Mouse (Mus musculus): ENCODE data around the gene Msh5. TPM values are rescaled to one million over a fixed set of nuclear protein-coding genes. Genes with fewer than 3 reads are reported as not detected.
"Not testable (repeated sequence)": the region's sequence is repeated elsewhere in the genome, so short reads cannot be mapped to it uniquely, and the experiment has no call there.

The Msh5 gene
- total RNA-seq, 4 experiments from 2014 or later = not detected

DNA sequence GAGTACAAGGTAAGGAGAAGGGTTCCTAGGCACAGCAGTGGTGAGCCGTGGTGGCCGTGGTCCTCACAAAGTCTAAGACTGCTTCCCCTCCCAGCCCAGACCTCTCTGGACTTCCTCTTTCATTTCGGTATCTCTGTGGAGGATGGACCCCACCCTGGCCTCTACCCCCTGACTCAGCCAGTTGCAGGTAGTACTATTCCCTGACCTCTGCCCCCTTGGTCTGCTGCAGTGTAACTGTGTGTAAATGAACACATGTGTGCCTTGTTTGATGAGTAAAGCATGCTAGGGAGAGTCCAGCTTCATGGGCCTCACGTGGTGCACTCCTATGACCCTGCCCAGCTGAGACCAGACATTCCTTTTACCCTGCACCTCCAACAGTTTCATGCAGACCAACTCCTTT lies 22.8 kb downstream of the Msh5 start:
- DNase-seq (ENCODE audit: low spot score in 2 of 2) = no peak

DNA sequence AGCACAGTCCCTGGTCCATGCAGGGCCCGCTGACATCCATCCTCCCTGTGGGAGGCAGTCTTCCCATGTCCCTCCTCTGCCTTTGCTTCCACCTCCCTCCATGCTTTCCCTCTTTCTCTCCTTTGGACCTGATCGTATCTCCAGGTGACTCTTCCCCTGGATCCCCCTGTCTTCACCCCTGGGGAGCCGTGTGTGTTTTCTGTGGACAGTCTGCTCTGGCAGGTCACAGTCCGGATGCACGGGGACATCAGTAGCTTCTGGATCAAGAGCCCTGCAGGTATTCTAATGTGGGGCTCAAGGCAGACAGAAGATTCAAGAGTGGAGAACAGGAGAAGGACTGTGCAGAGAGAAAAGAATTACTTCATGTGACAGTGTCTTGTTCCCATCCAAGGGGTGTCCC lies 23.3 kb downstream of the Msh5 start:
- no peak for DNase-seq (ENCODE audit: low spot score in 2 of 2)

DNA sequence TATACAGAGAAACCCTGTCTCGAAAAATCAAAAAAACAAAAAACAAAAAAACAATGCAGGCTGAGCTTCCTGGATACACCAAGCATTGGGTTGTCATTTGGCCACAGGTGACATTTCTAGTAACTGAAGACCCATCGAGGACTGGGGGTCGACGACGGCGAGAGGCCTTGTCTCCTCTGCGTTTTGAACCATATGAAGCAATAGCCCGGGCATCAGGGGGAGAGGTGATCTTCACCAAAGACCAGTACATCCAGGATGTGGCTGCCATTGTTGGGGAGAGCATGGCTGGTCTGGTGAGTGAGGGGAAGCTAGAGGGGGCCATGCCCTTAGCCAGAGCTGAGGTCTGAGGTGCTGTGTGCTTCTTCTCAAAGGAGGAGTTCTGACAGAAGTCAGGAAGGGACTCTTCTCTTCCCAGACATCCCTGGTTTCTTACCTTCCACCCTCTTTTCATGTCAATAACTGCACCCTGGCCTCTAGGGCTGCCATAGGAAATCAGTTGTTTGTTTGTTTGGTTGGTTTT lies 23.9 kb downstream of the Msh5 start:
- DNase-seq (ENCODE audit: low spot score in 2 of 2) = no peak

DNA sequence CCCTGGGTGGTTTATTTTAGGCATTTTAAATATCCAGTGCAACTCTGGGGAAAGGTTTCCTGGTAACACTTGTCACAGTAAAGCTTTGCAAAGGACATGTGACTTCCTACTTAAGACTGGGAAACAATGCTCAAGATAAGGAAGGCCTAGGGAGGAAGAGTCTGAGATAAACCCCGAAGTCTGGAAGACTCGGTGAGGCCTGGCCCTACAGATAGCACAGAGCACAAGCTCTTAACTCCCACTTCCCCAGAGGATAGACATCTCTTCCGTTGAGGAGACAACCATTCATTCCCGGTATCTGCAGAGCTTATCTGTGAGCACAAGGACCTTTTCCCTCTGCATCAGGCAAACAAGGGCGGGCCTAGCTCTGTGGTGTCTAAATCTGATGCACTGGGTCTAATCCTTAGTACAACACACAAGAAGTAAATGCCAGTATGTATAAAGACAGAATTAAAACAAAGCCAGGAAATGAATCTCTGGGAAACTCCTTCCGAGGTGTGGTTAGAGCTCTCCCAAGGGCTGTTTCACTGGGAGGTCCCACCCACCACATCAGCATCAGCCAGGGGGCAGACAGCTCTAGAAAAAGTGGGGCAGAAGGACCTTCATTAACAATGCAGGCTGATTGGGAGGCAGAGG lies 24.6 kb downstream of the Msh5 start:
- no peak for DNase-seq (ENCODE audit: low spot score in 2 of 2)

DNA sequence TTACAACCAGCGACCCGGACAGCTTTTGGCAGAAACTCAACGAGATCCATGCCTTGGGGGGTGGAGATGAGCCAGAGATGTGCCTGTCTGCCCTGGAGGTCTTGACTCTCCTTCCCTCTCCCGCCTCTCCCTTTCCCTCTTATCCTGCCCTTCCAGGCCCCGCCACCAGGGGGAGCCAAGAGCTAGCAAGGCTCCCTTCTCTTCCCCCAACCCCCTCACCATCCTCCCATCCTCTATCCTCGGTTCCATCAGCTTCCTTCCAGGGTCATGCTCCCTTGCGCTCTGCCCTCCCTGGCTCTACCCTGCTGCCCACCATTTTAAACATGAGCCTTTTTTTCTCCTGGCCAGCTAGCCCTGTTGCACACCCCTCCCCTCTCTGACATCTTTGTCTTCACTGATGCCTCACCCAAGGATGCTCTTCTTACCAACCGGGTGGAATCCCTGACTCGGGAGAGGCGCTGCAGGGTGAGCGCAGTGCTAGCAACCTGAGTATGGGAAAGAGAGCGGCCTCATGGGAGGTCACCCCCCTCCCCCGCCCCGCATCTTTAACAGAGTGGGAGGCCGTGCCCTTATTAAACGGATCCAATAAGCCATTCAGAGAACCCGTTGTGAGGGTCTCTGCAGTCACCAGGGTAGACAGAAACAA lies 25.3 kb downstream of the Msh5 start:
- peak; percentile 80 to 87 for DNase-seq (ENCODE audit: low spot score in 2 of 2)

DNA sequence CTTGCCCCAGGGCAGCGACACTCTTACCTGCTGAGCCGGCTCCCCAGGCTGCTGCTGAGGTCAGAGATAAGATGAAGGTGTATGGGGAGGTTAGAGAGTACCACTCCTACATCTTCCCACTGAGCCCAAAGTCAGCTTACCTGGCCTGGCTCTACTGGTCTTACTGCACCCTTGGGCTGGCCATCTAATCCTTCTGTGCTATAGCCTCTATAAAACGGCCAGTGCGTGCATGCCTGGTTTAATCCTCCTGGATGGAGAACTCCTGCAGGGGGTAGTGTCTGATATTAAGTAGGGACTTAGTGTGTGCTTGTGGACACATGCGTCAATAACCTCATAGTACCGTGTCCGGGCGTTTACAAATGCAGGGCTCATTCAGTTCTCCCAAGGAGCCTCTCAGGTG lies 26.0 kb downstream of the Msh5 start:
- no peak for DNase-seq (ENCODE audit: low spot score in 2 of 2)

DNA sequence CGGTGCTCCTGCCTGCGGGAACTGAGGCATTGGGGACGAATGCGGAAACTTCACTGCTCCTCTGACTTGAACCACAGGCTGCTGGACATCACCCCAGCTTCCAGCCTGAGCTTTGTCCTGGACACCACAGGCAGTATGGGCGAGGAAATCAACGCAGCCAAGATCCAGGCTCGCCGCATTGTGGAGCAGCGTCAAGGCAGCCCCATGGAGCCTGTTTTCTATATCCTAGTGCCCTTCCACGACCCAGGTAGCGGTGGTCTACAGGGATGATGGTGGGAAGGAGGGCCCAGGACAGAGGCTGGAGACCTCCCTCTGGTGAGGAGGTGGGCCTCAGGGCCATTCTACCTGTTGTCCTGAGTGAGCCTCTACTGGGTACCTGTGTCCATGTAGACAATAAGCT lies 26.7 kb downstream of the Msh5 start:
- no peak for DNase-seq (ENCODE audit: low spot score in 2 of 2)

DNA sequence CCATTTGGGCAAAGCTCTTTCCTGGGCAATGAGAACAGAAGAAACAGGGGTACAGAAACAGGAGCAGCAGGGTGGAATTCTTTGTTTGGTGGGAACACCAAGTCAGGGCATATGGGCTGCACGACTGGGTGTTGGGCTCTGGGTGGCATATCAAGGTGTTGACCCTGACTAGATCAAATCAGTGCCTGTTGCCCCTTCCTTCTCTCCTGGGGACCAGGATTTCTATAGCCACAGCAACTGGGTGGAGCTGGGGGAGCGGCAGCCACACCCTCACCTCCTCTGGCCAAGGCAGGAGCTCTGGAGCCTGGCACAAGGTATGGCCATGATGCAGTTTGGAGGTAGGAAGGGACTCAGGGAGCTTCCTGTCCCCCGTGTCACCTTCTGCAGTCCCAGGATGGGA lies 28.4 kb downstream of the Msh5 start:
- DNase-seq (ENCODE audit: low spot score in 2 of 2) = no peak

DNA sequence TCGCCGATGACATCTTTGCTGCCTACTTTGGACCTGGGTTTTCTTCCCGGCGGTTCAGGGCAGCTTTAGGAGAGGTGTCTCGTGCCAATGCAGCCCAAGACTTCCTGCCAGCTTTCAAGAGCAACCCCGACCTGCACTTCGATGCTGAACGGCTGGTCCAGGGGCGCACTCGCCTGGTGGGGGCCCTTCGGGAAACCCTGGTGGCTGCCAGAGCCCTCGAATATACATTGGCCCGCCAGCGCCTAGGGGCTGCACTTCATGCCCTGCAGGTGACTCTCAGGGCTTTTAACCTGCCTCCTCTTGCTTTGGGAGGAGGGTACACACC lies 28.9 kb downstream of the Msh5 start:
- no peak for DNase-seq (ENCODE audit: low spot score in 2 of 2)

DNA sequence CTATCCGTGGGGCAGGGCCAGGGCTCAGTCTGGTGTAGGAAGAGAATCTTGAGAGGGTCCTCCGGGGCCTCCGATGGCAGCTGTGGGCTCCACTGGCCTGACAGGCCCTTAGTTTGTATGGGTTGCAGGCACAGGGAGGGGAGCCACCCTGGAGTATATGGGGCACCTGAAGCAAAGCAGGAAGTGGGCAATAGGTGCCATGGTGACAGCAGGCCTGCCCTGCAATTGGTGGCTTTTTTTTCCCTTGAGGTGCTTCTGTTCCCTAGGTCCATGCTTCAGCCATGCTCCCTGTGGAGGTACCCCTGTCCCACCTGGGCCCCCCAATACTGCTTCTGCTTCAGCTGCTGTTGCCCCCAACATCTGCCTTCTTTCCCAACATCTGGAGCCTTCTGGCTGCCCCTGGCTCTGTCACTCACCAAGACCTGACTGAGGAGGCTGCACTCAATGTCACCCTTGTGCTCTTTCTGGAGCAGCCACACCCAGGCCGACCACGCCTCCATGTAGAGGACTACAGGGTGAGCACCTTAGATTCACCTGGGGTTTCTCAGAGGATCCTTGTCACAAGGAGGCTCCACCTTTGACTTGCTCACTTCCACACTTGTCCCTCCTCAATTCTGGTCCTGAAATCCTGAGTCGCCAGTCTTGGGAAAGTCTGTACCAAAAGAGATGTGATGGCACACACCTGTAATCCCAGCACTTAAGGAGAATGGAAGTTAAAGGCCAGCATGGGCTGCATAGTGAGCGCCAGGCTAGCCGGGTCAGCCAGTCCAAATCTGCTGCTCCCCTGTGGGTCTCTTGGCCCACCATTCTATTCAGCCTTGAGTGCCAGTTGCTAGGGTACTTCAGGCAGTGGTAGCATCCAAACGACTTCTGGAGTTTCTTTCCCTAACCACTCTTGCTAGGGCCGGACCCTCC lies 29.5 kb downstream of the Msh5 start:
- DNase-seq (ENCODE audit: low spot score in 2 of 2) = no peak

DNA sequence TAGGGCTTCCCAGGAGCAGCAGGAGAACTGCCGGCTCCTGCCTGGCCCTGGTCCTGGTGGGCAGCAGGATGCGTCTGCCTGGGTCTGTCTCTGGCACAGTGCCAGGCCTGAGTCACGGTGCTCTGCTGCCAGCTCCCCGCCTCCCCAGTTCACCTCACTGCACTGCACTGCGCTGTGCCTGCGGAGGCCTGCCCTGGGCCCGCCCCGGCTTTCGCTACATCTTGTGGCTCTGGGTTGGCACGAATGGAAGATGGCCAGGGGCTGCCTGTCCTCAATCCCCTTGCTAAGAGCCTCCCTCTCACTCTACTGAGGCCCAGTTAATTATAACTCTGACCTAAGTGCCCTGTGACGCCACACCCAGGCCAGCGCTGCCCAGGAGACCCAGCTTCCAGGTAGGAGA lies 30.2 kb downstream of the Msh5 start, which contains the start of gene Vwa7:
Vwa7 (plus strand) TSS at position 204 of the 400 bp plus-strand sequence.
- DNase-seq (ENCODE audit: low spot score in 2 of 2) = peak; percentile 35 to 43

DNA sequence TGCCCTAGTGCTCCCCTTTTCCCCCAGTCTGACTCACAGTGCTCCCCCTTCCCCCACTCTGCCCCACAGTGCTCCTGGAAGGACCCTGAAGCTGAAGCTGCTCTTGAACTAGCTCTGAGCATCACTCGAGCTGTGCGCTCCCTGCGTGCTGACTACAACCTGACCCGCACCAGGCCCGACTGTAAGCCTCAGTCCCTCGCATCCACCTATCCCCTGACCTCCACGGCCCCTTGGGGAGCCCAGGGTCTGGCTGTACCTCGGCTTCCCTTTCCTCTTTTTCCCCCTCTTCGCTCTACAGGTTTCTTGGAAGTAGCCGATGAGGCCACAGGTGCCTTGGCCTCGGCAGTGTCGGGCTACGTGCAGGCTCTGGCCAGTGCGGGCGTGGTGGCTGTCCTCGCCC lies 31.2 kb downstream of the Msh5 start:
- no peak for DNase-seq (ENCODE audit: low spot score in 2 of 2)

DNA sequence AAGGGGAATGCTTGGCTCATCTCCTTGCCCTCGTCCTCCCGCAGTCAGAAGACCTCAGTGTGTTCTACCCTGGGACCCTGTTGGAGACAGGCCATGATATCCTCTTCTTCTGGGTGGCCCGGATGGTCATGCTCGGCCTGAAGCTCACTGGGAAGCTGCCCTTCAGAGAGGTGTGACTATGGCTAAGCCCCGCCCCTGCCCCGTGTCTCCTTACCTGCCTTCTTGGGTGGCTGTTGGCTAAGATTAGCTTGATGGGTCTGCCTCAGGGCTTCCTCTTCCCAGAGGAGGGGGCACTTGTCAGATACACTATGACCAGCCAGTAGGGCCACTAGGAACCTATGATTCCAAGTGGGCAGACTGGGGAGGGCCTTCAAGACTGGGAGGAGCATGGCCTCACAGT lies 33.3 kb downstream of the Msh5 start:
- no peak for DNase-seq (ENCODE audit: low spot score in 2 of 2)

DNA sequence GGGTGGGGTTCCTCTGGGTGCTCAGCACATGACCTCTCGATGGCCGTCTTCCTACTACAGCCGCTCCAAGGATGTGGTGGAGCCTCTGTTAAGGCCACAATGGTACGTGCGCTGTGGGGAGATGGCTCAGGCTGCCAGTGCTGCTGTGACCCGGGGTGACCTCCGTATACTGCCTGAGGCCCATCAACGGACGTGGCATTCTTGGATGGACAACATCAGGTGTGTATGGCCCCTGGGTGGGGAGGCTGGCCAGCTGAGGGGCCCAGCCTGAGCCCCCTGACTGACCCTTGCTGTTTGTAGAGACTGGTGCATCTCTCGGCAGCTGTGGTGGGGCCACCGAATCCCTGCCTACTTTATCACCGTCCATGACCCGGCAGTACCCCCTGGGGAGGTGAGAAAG lies 34.1 kb downstream of the Msh5 start:
- DNase-seq (ENCODE audit: low spot score in 2 of 2) = no peak

DNA sequence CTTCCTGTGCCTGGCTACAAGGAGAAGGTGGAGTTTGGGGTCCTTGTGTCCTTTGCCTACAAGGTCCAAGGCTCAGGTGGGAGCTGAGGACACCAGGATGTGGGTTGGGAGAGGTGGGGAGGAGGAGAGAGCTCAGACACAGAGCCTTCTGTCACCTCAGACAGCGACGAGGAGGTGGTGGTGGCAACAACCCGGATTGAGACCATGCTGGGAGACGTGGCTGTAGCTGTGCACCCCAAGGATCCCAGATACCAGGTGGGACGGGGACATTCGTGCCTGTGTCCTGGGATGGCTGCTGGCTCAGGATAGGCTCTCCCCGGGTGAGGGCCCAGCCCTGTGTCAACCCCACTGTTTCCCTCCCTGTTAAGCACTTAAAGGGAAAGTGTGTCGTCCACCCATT lies 35.1 kb downstream of the Msh5 start:
- DNase-seq (ENCODE audit: low spot score in 2 of 2) = no peak

DNA sequence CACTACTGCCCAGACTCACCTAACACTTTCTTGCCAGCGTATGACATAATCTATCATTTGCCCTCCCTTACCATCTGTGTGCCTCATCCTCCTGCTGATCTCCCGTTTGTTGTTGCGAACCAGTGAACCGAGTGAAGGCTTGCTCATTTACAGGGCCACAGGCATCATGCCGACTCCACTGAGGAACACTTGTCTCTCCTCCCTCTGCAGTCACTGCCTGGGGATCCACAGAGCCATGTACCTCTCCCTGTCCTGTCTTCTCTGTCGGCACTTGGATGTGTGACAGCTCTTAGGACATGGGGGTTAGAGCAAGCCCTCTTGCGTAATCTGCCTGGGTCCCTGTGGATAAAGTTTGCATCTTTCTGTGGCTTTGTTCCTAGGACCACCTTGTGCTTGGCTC lies 37.0 kb downstream of the Msh5 start:
- no peak for DNase-seq (ENCODE audit: low spot score in 2 of 2)

DNA sequence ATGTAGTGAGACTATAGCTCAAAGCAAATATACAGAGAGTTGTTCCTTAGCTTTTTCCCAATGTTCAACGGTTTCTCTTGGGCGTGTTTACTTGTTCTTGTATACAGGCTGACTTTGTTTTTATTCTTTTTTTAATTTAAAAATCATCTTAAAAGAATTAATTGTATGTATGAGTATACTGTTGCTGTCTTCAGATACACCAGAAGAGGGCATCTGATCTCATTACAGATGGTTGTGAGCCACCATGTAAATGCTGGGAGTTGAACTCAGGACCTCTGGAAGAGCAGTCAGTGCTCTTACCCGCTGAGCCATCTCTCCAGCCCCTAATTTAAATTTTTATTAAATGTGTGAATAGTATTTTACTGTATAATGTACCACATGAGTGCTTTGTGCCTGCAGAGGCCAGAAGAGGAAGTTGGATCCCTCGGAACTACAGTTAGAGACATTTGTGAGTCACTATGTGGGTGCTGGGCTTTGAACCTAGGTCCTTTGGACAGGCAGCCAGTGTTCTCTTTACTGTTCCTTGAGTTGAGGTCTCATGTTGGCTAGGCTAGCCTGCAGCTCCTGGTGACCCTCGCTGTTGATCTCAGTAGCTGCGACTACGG lies 39.1 kb downstream of the Msh5 start:
- DNase-seq (ENCODE audit: low spot score in 2 of 2) = no peak

DNA sequence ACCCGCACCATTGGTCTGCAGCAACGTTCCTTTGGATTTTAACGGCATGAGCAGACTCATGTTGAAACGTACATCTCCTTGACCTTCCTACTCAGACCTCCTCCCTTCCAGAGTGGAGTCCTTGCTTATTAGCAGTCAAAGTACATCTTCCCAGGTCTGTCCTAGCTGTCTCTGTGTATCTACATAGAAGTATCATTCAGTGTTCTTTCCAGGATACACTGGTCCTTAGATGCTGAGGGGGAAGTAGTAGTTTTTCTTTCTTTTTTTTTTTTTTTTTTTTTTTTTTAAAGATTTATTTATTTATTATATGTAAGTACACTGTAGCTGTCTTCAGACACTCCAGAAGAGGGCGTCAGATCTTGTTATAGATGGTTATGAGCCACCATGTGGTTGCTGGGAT lies 40.6 kb downstream of the Msh5 start:
- DNase-seq (ENCODE audit: low spot score in 2 of 2) = not testable (repeated sequence)

DNA sequence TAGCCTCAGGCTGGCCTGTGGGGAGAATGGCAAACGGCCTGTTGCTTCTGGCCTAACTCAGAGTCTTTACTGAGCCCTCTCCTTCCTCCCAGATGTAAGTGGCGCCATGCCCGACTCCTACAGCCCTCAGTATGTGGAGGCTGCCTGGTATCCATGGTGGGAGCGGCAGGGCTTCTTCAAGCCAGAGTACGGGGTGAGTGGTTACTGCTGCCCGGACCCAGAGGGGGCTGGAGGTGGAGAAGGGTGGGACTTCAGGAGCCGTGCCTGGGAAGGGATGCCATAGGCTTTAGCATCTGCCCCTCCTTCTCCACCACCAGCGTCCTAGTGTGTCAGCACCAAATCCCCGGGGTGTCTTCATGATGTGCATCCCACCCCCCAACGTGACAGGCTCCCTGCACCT lies 41.4 kb downstream of the Msh5 start:
- DNase-seq (ENCODE audit: low spot score in 2 of 2) = no peak

DNA sequence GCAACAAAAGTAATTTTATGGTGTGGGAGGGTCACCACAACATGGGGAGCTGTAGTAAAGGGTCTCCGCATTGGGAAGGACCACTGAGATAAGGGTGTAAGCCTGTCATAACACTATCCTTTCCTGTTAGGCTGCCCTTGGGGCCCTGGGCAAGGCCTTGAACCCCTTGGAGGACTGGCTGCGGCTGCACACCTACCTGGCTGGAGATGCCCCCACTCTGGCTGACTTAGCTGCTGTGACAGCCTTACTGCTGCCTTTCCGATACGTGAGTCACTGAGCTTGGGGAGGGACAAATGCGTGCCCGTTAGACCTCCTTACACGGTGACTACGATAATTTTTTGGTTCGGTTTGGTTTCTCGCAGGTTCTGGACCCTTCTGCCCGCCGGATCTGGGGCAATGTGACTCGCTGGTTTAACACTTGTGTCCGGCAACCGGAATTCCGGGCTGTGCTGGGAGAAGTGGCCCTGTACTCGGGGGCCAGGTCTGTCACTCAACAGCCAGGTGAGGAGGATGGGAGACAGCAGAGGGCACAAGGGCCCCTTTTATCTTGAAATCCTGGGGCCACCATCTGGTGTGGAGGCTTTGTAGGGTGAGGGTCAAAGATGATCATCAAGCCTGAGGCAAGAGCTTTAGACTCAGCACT lies 42.3 kb downstream of the Msh5 start:
- DNase-seq (ENCODE audit: low spot score in 2 of 2) = no peak

DNA sequence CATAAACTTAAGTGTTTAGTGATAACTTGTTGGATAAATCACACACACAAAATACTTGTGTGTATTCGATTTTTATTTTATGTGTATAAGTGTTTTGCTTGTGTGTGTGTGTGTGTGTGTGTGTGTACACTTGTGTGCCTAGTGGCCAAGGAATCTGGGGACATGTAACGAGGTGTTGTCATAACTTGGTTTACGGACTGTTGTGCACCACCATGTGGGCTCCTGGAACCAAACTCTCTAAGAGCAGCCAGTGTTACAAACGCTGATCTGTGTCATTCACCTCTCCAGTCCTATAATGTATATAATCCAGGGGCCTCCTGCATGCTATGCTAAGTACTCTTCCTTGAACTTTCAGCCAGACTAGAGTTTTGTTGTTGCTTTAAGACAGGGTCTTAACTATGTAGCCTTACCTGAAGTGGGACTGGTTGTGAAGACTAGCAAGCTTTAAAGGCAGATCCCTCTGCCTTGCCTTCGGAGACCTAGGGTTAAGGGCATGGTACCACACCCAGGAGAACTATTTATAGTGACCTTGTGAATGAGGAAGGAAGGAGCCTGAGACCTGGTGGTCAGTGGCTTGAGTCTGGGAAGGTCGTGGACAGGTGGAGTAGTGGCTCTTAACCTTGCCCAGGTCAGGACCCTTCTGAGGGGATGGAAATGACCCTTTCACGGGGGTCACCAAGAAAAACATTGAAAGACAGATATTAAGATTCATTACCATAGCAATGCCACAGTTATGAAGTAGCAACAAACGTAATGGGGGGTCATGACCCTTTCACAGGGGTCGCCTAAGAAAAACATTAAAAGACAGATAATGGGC lies 43.3 kb downstream of the Msh5 start:
- no peak for DNase-seq (ENCODE audit: low spot score in 2 of 2)

Data from gastrocnemius, adult 8-10 months (tissue).